Mouse (Mus musculus) small intestine, adult 2 months (tissue): ENCODE data around the gene Bcl2l15. TPM values are rescaled to one million over a fixed set of nuclear protein-coding genes. Genes with fewer than 3 reads are reported as not detected.
A peak's percentile ranks its signal among the peaks of the same experiment; 100 is the strongest.
"Not testable (repeated sequence)": the region's sequence is repeated elsewhere in the genome, so short reads cannot be mapped to it uniquely, and the experiment has no call there.

Experiments
- H3K27ac ChIP-seq: fragments of 200-500 bp; 2 replicates; pipeline ENCODE4 v1.5.1; 2012; ENCODE audit warnings: low read depth, low read length, control low read depth, inconsistent platforms; ENCODE audit not compliant: insufficient read depth
- H3K27me3 ChIP-seq: fragments of 200-500 bp; 2 replicates; pipeline ENCODE4 v1.6.1; 2012; ENCODE audit warnings: mild to moderate bottlenecking, moderate library complexity, low read length, inconsistent platforms; ENCODE audit not compliant: control insufficient read depth, insufficient read depth
- H3K36me3 ChIP-seq: fragments of 200-500 bp; 2 replicates; pipeline ENCODE4 v1.6.1; 2012; ENCODE audit warnings: mild to moderate bottlenecking, low read length, control low read depth, inconsistent platforms; ENCODE audit not compliant: control insufficient read depth, insufficient read depth
- H3K4me1 ChIP-seq: fragments of 200-500 bp; 2 replicates; pipeline ENCODE4 v1.6.1; 2012; ENCODE audit warnings: low read length, inconsistent platforms, mixed read lengths; ENCODE audit not compliant: control insufficient read depth, insufficient read depth, insufficient read length
- H3K4me3 ChIP-seq: fragments of 200-500 bp; 2 replicates; pipeline ENCODE4 v1.5.1; 2012; ENCODE audit warnings: low read depth, mild to moderate bottlenecking, control low read depth, inconsistent platforms, low read length, moderate library complexity
- CTCF ChIP-seq: fragments of 200-500 bp; IDR thresholded peaks from 2 replicates; pipeline ENCODE4 v1.5.1; 2012; ENCODE audit warnings: low read depth, mild to moderate bottlenecking, control low read depth, inconsistent platforms, low read length, moderate library complexity, mixed read lengths; ENCODE audit not compliant: insufficient replicate concordance, insufficient read length; ENCODE audit errors: extremely low read depth
- POLR2A ChIP-seq: fragments of 200-500 bp; IDR thresholded peaks from 2 replicates; pipeline ENCODE4 v1.6.1; 2012; ENCODE audit warnings: low read depth, mild to moderate bottlenecking, control low read depth, inconsistent platforms, low read length, moderate library complexity
- WGBS: fragments of 180-500 bp; shearing (Covaris S2); methylation state at CpG from one replicate; pipeline ENCODE4 v1.1.7; 2018; 5-methylcytosine and 5-hydroxymethylcytosine counted together
- polyA plus RNA-seq: library from polyadenylated mRNA; depleted of rRNA; stranded (reverse); fragments of >200 nt; gene quantifications from 2 replicates; pipeline ENCODE4 v1.2.3, GENCODE M21; 2012

The Bcl2l15 gene
- polyA plus RNA-seq, 1 experiment = 23.5 TPM

DNA sequence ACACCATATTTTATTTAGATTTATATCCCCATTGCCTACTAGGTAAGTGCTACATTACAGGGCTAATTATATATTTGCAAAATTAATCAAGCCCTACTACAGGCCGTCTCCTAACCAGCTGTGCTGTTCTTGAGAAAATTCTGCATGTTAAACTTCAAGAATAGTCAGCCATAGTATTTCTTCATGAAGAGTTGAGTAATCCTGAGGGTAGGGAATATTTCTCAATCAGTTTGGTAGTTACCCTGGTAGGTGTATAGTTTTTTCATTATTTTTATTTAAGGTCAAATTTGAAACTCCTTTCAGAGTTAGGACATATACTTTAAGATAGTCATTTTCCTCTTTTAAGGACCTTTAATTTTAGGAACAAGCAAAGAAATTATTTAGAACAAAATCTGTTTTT, 26.7 kb upstream of the Bcl2l15 start:
- no peak overlapping the region for H3K4me3 ChIP-seq
- H3K36me3 ChIP-seq = peaks cover 14% of the 10 kb centered on the region
- peaks cover 12% of the 10 kb centered on the region; the same call in 1 of the 2 replicates for H3K4me1 ChIP-seq
- H3K27me3 ChIP-seq = no peaks in the 10 kb centered on the region
- 96% methylated on average over 1 of the region's 1 CpGs for WGBS
- TF ChIP-seq POLR2A (no peak), CTCF (no peak)
- no peak overlapping the region for H3K27ac ChIP-seq

DNA sequence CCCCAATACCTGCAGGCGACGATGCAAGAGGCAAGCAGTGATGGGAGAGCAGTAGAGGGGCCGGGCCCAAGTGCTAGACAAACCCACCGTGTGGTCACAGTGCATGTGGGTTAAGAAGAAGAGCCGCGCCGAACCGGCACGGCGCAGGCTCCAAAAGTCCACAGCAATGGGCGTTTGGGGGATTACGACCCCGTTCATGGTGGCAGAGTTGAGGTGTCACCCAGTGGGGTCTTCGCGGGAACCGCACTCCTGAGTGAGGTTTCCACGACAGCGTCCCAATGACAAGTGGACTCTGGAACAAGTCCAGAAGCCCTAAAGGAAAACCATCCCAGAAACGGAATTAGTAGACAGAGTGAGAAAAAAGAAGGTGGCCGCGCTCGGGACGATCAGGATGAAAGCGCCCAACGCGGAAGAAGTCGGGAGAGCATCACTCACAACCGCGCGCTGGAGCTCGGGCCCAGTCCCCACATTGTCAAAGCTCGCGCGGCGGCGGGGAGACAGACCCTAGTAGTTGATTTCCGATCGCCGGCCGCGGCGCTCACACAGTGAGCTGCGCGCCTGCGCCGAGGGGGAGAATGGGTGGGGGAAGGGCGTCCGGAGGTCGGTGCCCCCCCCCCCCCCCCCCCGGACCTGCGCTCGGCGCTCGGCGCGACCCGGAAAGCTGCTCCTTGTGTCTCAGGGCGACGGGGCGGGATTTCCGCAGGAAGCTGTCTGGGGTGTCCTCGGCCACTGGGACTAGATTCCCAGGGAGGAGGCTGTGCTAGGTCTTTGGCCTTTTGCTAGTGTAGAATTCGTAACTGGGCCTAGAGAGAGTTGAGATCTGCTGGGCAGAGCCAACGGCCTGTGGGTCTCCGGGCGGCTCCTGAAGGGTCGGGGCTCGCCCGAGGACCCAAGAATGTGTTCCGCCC, 23.3 kb upstream of the Bcl2l15 start, which contains the start of the genes Dclre1b, Ap4b1 and Gm43064:
Gene Dclre1b (minus strand): TSS at position 554 of the 908 bp plus-strand sequence.
Gene Ap4b1 (plus strand): TSS at position 630 of the 908 bp plus-strand sequence.
Gene Gm43064 (plus strand): TSS at position 683 of the 908 bp plus-strand sequence.
- H3K27ac ChIP-seq = peak within 1 kb of the TSS; percentile 86
- H3K4me3 ChIP-seq = peak within 1 kb of the TSS; percentile 70
- no peaks in the 10 kb centered on the region; the same call in 1 of the 2 replicates for H3K4me1 ChIP-seq
- no peaks in the 10 kb centered on the region for H3K27me3 ChIP-seq
- peaks cover 6% of the 10 kb centered on the region for H3K36me3 ChIP-seq
- TF ChIP-seq CTCF = no peak
- peak; percentile 75 for TF ChIP-seq POLR2A
- WGBS = under 1% methylated on average over 66 of the region's 70 CpGs

- under 1% methylated on average over 14 of the region's 14 CpGs for WGBS
- no peaks in the 10 kb centered on the region; the same call in 1 of the 2 replicates for H3K4me1 ChIP-seq
- H3K4me3 ChIP-seq = peak overlapping the region; percentile 70
- H3K36me3 ChIP-seq = peaks cover 10% of the 10 kb centered on the region
- H3K27me3 ChIP-seq = no peaks in the 10 kb centered on the region
- peak overlapping the region; percentile 86 for H3K27ac ChIP-seq
- no peak for TF ChIP-seq CTCF
- no peak for TF ChIP-seq POLR2A
Measured at GRCm38 (mm10) chr3:103809799-103810150, 22.6 kb upstream of the Bcl2l15 start.

GRCm38 (mm10) chr3:103810967-103811366, 21.4 kb upstream of the Bcl2l15 start:
- Histone ChIP-seq H3K27me3 (no peaks in the 10 kb centered on the region), H3K4me3 (no peak overlapping the region), H3K4me1 (no peaks in the 10 kb centered on the region; the same call in 1 of the 2 replicates), H3K36me3 (peaks cover 16% of the 10 kb centered on the region), H3K27ac (no peak overlapping the region)
- WGBS = 89% methylated on average over 6 of the region's 6 CpGs
- TF ChIP-seq CTCF (no peak), POLR2A (no peak)

- no peak overlapping the region for H3K27ac ChIP-seq
- peaks cover 3% of the 10 kb centered on the region for H3K36me3 ChIP-seq
- TF ChIP-seq CTCF = peak; percentile 29; the same call in 1 of the 2 replicates
- TF ChIP-seq POLR2A = no peak
- H3K4me1 ChIP-seq = peaks cover 2% of the 10 kb centered on the region; the same call in 1 of the 2 replicates
- H3K27me3 ChIP-seq = no peaks in the 10 kb centered on the region
- H3K4me3 ChIP-seq = no peak overlapping the region
Measured at GRCm38 (mm10) chr3:103827548-103827947, 4.9 kb upstream of the Bcl2l15 start.

- H3K36me3 ChIP-seq = no peaks in the 10 kb centered on the region
- TF ChIP-seq POLR2A (no peak), CTCF (no peak)
- H3K4me1 ChIP-seq = peaks cover 2% of the 10 kb centered on the region; the same call in 1 of the 2 replicates
- WGBS = 68% methylated on average over 3 of the region's 3 CpGs
- H3K4me3 ChIP-seq = no peak overlapping the region
- no peaks in the 10 kb centered on the region for H3K27me3 ChIP-seq
- H3K27ac ChIP-seq = no peak overlapping the region
Measured at GRCm38 (mm10) chr3:103829036-103829435, 3.4 kb upstream of the Bcl2l15 start.

GRCm38 (mm10) chr3:103830681-103831080, 1.7 kb upstream of the Bcl2l15 start:
- H3K36me3 ChIP-seq, H3K4me1 ChIP-seq, H3K27me3 ChIP-seq, H3K27ac ChIP-seq, H3K4me3 ChIP-seq: not testable (repeated sequence)
- WGBS = 84% methylated on average over 1 of the region's 1 CpGs
